Mouse (Mus musculus) Muller cell, postnatal 12 days (primary cell): ENCODE measurements at regions not wholly inside any gene's neighbourhood (a gene's known extent, or its start where the extent isn't known, plus 50 kb on each side); places are given as distances from the start of the nearest gene placed in this dataset.
"Not testable (repeated sequence)": the region's sequence is repeated elsewhere in the genome, so short reads cannot be mapped to it uniquely, and the experiment has no call there.

Experiments used
- DNase-seq: peaks from one replicate; pipeline ENCODE4 v3.0.0-alpha.2; 2015; ENCODE audit errors: inconsistent ontology term

- DNase-seq = peak; percentile 98
Measured at GRCm38 (mm10) chr3:21935571-21936261, 140.7 kb upstream of the Tbl1xr1 start.

- no peak for DNase-seq
Measured at GRCm38 (mm10) chr3:21936262-21936603, 140.2 kb upstream of the Tbl1xr1 start.

GRCm38 (mm10) chr3:21936616-21937015 lies 139.8 kb upstream of the Tbl1xr1 start:
- DNase-seq = peak; percentile 24

- DNase-seq = no peak
Measured at GRCm38 (mm10) chr3:21937281-21938035, 139.0 kb upstream of the Tbl1xr1 start.

- peak; percentile 77 for DNase-seq
Measured at GRCm38 (mm10) chr3:21938071-21938848, 138.2 kb upstream of the Tbl1xr1 start.

GRCm38 (mm10) chr3:21939738-21940137 lies 136.7 kb upstream of the Tbl1xr1 start:
- no peak for DNase-seq

- DNase-seq = no peak
Measured at GRCm38 (mm10) chr3:21941596-21941995, 134.9 kb upstream of the Tbl1xr1 start.

GRCm38 (mm10) chr3:21942912-21943311 lies 133.5 kb upstream of the Tbl1xr1 start:
- DNase-seq = no peak

GRCm38 (mm10) chr3:21945775-21946174 lies 130.7 kb upstream of the Tbl1xr1 start:
- DNase-seq = no peak

GRCm38 (mm10) chr3:21947320-21948073 lies 129.0 kb upstream of the Tbl1xr1 start:
- DNase-seq = no peak

- no peak for DNase-seq
Measured at GRCm38 (mm10) chr3:21948074-21948659, 128.3 kb upstream of the Tbl1xr1 start.

- peak; percentile 79 for DNase-seq
Measured at GRCm38 (mm10) chr3:21949459-21949858, 127.0 kb upstream of the Tbl1xr1 start.

GRCm38 (mm10) chr3:21950571-21950970 lies 125.9 kb upstream of the Tbl1xr1 start:
- DNase-seq = no peak

GRCm38 (mm10) chr3:21951446-21952285 lies 124.8 kb upstream of the Tbl1xr1 start:
- no peak for DNase-seq

GRCm38 (mm10) chr3:21952695-21953415 lies 123.6 kb upstream of the Tbl1xr1 start:
- DNase-seq = peak; percentile 89

GRCm38 (mm10) chr3:21953416-21953810 lies 123.0 kb upstream of the Tbl1xr1 start:
- peak; percentile 47 for DNase-seq

- no peak for DNase-seq
Measured at GRCm38 (mm10) chr3:21955681-21956080, 120.8 kb upstream of the Tbl1xr1 start.

- not testable (repeated sequence) for DNase-seq
Measured at GRCm38 (mm10) chr3:21957105-21957504, 119.3 kb upstream of the Tbl1xr1 start.

GRCm38 (mm10) chr3:21958595-21959286 lies 117.7 kb upstream of the Tbl1xr1 start:
- DNase-seq = no peak
